Mouse (Mus musculus) bone marrow, adult 2 months (tissue): ENCODE data around the gene Pkp3. TPM values are rescaled to one million over a fixed set of nuclear protein-coding genes. Genes with fewer than 3 reads are reported as not detected.

Experiments used
- H3K27ac ChIP-seq: fragments of 200-500 bp; 2 replicates; pipeline ENCODE4 v1.5.1; 2012; ENCODE audit warnings: low read depth, mild to moderate bottlenecking, control low read depth, inconsistent platforms, low read length; ENCODE audit not compliant: control insufficient read depth, poor library complexity, insufficient read depth
- H3K4me1 ChIP-seq: fragments of 200-500 bp; 2 replicates; pipeline ENCODE4 v1.6.1; 2011; ENCODE audit warnings: low read length; ENCODE audit not compliant: control insufficient read depth, insufficient read depth
- H3K4me3 ChIP-seq: fragments of 200-500 bp; replicated peaks from 2 replicates; pipeline ENCODE3; 2011; ENCODE audit warnings: mild to moderate bottlenecking, low read depth, low read length, control low read depth; ENCODE audit not compliant: control insufficient read depth
- CTCF ChIP-seq: fragments of 200-500 bp; IDR thresholded peaks from 2 replicates; pipeline ENCODE4 v1.5.1; 2011; ENCODE audit warnings: low read length, control low read depth; ENCODE audit not compliant: control insufficient read depth, insufficient read depth
- POLR2A ChIP-seq: fragments of 200-500 bp; IDR thresholded peaks from 2 replicates; pipeline ENCODE4 v1.6.1; 2011; ENCODE audit warnings: low read depth, mild to moderate bottlenecking, control low read depth, low read length, borderline replicate concordance; ENCODE audit not compliant: control insufficient read depth
- WGBS: fragments of 180-500 bp; shearing (Covaris S2); methylation state at CpG from one replicate; pipeline ENCODE4 v1.1.7; 2018; 5-methylcytosine and 5-hydroxymethylcytosine counted together
- polyA plus RNA-seq: library from polyadenylated mRNA; stranded (reverse); fragments of >200 nt; gene quantifications from 2 replicates; pipeline ENCODE4 v1.2.4, GENCODE M21; 2011; ENCODE audit warnings: low replicate concordance; ENCODE audit not compliant: missing spikeins, insufficient read depth, insufficient read length

Gene Pkp3
- polyA plus RNA-seq, 1 experiment: 15.9 TPM

DNA sequence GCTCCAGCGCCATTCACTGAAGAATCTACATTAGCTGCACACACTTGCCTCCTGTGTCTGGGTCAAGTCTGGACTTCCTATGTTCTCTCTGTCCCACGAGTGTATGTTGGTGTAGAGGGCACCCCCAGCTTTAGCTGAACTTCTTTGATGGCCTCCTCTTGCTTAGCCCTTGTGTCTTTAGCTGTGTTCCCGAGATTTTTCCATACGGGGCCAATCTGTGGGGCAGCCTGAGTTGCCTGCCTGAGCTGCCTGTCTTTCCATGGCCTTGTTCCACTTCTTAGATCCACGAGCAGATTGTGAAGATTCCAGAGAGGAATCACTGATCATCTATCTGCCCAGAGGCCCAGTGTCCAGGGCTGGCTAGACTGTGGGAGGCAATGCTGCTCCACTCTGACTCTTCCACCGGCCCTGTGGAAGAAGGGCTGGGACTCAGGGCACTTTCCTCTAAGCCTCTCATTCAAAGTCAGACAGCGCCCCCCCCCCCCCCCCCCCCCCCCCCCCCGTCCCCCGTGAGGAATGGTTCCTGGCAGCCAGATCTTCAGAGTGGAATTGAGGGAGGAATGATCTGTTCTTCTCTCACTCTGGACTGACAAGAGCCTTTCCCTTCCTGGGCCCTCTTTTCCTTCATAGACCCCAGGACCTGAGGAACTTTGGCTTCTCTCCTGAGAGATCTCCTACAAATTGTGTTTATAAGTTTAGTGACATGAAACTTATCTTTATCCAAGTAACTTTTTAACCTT is 37.0 kb upstream of the Pkp3 start:
- Histone ChIP-seq H3K4me1 (peaks cover 14% of the 10 kb centered on the region), H3K4me3 (no peak overlapping the region), H3K27ac (no peak overlapping the region)
- WGBS: 61% methylated on average over 6 of the region's 9 CpGs
- TF ChIP-seq POLR2A (no peak), CTCF (no peak)

DNA sequence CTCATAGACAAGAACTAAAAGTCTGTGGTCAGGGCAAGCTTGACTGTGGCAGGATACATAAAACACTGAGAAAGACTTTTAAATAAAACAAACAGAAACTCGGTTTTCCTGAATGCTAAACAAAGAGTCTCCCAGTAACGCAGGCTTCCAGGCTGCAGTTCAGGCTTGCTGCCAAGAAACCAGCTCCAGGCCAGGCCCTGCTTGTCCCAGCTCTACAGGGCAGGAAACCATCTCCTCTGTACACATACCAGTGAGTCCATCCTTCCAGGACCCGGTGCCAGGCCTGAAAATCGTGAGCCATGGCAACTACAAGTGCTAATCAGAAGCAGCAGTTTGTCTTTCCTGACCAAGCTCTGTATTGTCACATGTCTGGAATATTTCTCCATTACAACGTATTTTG is 36.4 kb upstream of the Pkp3 start:
- 22% methylated on average over 5 of the region's 5 CpGs for WGBS
- Histone ChIP-seq H3K4me3 (no peak overlapping the region), H3K4me1 (peaks cover 16% of the 10 kb centered on the region), H3K27ac (peak overlapping the region; percentile 7)
- TF ChIP-seq CTCF: no peak

DNA sequence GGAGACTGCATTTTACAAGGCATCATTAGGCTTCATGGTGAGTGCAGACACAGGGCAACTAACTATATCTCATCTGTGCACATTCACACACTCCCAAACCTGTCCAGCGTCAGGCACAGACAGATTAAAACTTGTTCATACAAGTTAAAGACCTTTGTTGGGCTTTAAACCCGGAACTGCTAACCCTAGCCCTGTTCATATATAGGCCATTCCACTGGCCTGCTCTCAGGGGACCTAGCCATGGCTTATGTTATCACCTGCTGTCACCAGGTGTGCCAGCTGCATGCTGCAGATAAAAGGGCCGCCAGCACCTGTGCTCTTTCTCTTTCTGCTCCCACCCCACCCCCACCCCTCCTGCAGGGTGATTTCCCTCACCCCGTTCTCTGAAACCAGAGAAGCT is 35.5 kb upstream of the Pkp3 start:
- Histone ChIP-seq H3K27ac (peak overlapping the region; percentile 51; the same call in 1 of the 2 replicates), H3K4me1 (peaks cover 18% of the 10 kb centered on the region), H3K4me3 (no peak overlapping the region)
- TF ChIP-seq CTCF: no peak
- 54% methylated on average over 4 of the region's 4 CpGs for WGBS

DNA sequence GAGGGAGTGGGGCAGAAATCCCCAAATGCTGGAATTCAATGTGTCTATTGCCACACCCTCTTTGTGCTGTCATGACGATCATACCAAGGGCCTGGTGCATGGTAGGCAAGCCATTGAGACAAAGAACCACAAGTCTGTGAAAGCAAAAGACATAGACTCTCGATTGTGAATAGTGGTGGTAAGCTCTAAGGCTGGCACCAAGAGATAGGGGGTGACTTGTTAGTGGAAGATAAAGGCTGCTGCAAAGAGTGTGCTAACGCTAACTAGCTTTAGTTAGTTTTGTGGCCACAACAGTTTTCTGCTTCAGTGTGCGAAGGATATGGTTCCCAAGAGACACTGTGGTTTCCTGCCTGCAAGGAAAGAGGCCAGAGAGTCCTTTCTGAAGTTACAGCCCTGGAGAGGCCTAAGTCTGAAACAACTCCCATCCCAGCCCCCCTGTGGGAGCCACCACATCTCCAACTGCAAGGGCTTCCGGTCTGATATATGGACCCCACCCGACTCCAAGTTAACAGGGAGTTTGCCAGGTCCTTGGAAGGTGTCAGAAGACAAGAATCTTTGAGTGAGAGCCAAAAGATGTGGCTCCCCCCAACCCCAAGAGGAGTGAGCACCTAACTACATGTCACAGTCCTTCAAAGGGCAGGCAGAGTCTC is 31.0 kb upstream of the Pkp3 start:
- Histone ChIP-seq H3K27ac (peak overlapping the region; percentile 80), H3K4me3 (no peak overlapping the region), H3K4me1 (peaks cover 9% of the 10 kb centered on the region)
- WGBS: 10% methylated on average over 6 of the region's 6 CpGs
- TF ChIP-seq POLR2A: no peak

DNA sequence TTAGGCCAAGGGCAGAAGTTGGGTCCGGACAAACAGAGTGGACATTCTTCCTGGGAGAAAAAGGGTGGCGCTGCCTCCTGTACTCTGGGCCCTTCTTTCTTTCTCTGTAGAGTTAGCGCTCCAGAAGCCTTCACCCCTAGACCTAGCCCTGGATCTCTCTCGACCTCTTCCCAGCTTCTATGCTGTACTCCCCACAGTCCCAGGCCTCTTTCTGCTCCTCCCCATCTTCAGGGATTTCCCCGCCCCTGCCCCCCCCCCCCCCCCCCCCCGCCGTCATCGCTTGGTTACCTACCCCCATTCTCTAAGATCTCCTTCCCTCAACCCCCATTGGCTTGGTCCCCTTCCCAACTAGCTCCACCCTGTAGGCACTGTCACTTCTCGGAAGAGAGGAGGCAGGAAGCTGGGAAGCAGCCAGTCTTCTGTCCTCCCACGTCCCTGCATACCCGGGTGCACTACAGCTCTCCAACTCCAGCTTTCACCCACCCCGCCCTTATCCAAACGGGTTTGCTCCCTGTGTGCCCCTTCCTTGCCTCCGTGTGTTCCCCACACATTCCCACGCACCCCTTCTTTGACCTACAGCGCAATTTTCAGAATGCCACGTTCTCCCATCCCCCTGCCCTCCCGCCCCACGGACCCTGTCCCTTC is 30.3 kb upstream of the Pkp3 start:
- TF ChIP-seq POLR2A (no peak), CTCF (no peak)
- peak overlapping the region; percentile 80 for H3K27ac ChIP-seq
- H3K4me1 ChIP-seq: peaks cover 9% of the 10 kb centered on the region
- 9% methylated on average over 15 of the region's 19 CpGs for WGBS
- H3K4me3 ChIP-seq: peak overlapping the region; percentile 55

DNA sequence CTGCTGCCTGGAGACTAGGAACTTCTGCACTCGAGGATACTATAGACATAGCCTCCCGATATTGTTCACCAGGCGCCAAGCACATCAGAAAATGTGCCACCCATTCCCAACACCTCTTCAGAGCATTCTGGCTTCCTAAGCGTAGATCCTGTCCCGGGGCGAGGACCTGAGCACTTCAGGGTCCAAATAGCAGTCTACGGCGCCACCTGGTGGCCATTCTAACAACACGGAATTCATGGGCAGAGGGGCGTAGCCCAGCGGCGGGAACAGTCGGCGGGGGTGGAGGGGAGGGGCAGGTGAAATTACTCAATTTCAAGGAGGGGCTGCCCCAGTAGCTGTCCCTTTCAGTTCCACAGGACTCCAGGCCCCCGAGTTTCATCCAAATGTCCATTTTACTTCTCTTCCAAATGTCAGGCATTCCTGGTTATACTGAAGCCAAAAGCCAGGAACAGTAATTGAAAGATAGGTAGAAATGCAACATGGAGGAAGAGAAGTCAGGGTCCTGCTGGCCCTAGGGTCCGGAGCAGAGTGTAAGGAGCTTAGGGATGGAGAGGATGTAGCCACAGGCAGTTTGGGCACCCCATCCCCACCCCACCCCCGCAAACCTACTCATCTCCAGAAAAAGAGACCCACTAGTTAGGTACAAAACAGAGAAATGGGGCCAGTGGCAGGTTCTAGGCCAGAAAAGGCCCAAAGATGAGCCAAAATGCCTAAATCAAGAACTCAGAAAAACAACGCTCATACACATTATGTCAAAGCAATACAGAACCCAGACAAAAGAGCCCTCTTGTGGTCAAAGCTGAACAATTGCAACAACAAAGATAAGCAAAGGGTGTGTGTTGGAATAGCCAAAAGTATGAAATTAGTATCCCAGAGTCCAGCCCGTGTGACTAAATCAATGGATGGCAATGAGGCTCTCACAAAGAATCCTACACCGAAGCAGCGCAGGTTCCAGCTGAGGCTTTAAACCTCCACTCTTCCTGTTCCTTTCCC is 29.5 kb upstream of the Pkp3 start:
- 5% methylated on average over 21 of the region's 21 CpGs for WGBS
- H3K27ac ChIP-seq: peak overlapping the region; percentile 31
- TF ChIP-seq CTCF (peak; percentile 97), POLR2A (0 out of 2 replicates have a peak, but pooled peaks have one; percentile 30)
- H3K4me1 ChIP-seq: peaks cover 7% of the 10 kb centered on the region
- peak overlapping the region; percentile 55 for H3K4me3 ChIP-seq

DNA sequence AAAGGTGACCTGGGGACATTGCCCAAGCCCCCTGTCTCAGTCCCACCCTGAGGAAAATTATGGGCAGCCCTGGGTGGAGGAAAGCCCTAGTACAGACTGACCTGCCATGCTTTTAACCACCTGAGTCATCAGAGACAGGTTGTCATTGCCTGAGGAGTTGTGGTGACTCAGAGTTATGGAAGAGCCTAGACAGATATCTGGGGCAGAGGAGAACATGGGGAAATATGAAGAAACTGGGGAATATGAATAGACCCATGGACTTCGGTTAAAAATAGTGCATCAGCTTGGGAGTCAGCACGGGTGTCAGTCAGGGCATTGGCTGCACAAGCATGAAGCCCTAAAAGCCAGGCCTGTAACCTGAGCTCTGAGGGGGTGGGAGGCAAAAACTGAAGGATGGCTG is 28.7 kb upstream of the Pkp3 start:
- WGBS: 76% methylated on average over 2 of the region's 2 CpGs
- TF ChIP-seq CTCF (no peak), POLR2A (no peak)
- Histone ChIP-seq H3K4me1 (peaks cover 7% of the 10 kb centered on the region), H3K4me3 (no peak overlapping the region), H3K27ac (no peak overlapping the region)
